Mouse (Mus musculus) forebrain, postnatal 0 days (tissue): Measurements from ENCODE around the gene Pkd1l1. TPM values are rescaled to one million over a fixed set of nuclear protein-coding genes. Genes with fewer than 3 reads are reported as not detected.

Experiments
- ATAC-seq: fragments of 200-750 bp; cut with Nextera tagmentation; 2 replicates; pipeline ENCODE4 v1.8.0; 2017; ENCODE audit warnings: mild to moderate bottlenecking, moderate library complexity
- DNase-seq: peaks from one replicate; pipeline ENCODE4 v3.0.0-alpha.2; 2015
- H3K27ac ChIP-seq: fragments of 300-500 bp; sonication (generic); 2 replicates; pipeline ENCODE4 v1.5.1; 2014; ENCODE audit warnings: low read depth, mild to moderate bottlenecking, antibody characterized with exemption, low read length, moderate library complexity, mixed read lengths
- H3K27me3 ChIP-seq: fragments of 300-500 bp; sonication (generic); 2 replicates; pipeline ENCODE4 v1.6.1; 2014; ENCODE audit warnings: mild to moderate bottlenecking, low read length, mixed read lengths; ENCODE audit not compliant: insufficient read depth
- H3K36me3 ChIP-seq: fragments of 300-500 bp; sonication (generic); 2 replicates; pipeline ENCODE4 v1.6.1; 2014; ENCODE audit warnings: mild to moderate bottlenecking, moderate library complexity; ENCODE audit not compliant: insufficient read depth
- H3K4me1 ChIP-seq: fragments of 300-500 bp; sonication (generic); 2 replicates; pipeline ENCODE4 v1.6.1; 2014; ENCODE audit warnings: antibody characterized with exemption; ENCODE audit not compliant: insufficient read depth
- H3K4me2 ChIP-seq: fragments of 300-500 bp; sonication (generic); 2 replicates; pipeline ENCODE4 v1.6.1; 2014; ENCODE audit warnings: low read depth, mild to moderate bottlenecking, moderate library complexity
- H3K4me3 ChIP-seq: fragments of 300-500 bp; sonication (generic); 2 replicates; pipeline ENCODE4 v1.5.1; 2014; ENCODE audit warnings: low read depth, low read length, mixed read lengths
- H3K9ac ChIP-seq: fragments of 300-500 bp; sonication (generic); 2 replicates; pipeline ENCODE4 v1.6.1; 2014; ENCODE audit warnings: mild to moderate bottlenecking
- H3K9me3 ChIP-seq: fragments of 300-500 bp; sonication (generic); 2 replicates; pipeline ENCODE4 v1.6.1; 2016; ENCODE audit warnings: low read length
- CTCF ChIP-seq: sonication (generic); IDR thresholded peaks from 2 replicates; pipeline ENCODE4 v1.5.1; 2016; ENCODE audit warnings: antibody characterized with exemption, control low read depth, low read depth
- WGBS: fragments of 180-500 bp; shearing (Covaris S2); extraction: QIAGEN DNeasy Blood & Tissue Kit; methylation state at CpG from one replicate; pipeline ENCODE4 v1.1.7; 2014; 5-methylcytosine and 5-hydroxymethylcytosine counted together
- polyA plus RNA-seq: library from polyadenylated mRNA; unstranded; fragments of >200 nt; fragmentation: Nextera tagmentation; extraction: Ambion mirVana; gene quantifications from 2 replicates; pipeline ENCODE4 v1.2.1, GENCODE M21; 2015
- total RNA-seq: library from RNA; depleted of rRNA; stranded (reverse); fragments of >200 nt; gene quantifications from 2 replicates; pipeline ENCODE4 v1.2.3, GENCODE M21; 2014

Pkd1l1 gene
- total and polyA plus RNA-seq, 2 experiments from 2014 or later: 0.19 to 0.33 TPM

DNA sequence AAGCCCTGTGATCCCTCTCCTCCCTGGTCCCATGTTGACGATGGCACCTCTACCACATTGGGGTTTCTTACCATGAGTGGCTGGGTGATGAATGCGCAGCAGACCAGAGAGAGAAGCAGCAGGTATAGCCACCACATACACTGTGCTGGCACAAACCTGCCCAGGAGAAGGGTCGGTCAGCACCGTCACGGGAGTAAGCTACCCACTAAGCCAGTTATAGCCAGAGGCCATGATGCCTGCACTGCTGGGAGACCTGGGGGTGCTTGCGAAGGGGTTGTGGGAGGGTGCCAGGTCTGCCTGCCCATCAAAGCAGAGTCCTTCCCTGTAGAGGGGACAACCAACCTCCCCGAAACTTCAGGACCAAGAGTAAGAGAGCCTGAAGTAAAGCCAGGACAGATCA lies 107.0 kb downstream of the Pkd1l1 start:
- TF ChIP-seq CTCF: no peak
- no peak for ATAC-seq
- no peak overlapping the region for H3K4me3 ChIP-seq

DNA sequence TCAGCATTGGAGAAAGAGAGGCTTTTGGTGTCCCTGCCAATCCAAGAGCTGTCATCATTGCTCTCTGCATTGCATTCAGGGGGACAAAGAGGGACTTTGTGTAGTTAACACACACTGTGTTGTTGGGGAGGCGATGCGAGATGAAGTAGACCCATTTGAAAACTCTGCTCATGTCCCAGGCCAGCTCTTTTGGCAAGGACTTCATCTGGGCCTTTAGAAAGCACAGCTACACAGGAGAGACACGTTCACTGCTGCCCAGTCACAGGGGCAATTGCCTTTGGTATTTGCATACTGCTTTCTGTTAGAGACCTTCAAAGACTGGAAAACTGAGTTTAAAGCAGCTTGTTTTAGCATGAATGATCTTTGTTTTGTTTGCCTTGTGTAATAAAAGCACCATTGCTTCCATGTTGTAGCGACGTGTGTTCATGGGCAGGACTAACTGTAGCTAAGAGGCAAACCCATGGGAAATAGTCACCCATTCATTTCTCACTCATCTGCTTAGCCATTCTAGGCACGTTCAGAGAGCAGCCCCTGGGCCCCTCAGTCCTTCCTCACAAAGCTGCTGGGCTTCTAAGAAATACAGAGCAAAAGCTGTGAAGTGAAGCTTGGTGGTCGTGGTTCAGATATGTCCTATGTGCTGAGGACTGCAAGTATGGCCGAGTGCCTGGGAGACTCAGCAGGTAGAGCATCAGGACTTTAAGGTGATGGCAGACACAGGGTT lies 109.0 kb downstream of the Pkd1l1 start:
- no peak overlapping the region for H3K4me2 ChIP-seq
- peak; percentile 93 for ATAC-seq
- WGBS: 26% methylated on average over 8 of the region's 8 CpGs
- H3K9me3 ChIP-seq: no peaks in the 10 kb centered on the region
- no peak for TF ChIP-seq CTCF
- peak overlapping the region; percentile 67 for H3K27ac ChIP-seq
- H3K27me3 ChIP-seq: no peaks in the 10 kb centered on the region
- H3K4me1 ChIP-seq: no peaks in the 10 kb centered on the region
- H3K36me3 ChIP-seq: no peaks in the 10 kb centered on the region
- H3K4me3 ChIP-seq: no peak overlapping the region
- peak; percentile 73 for DNase-seq
- no peak overlapping the region; the same call in 1 of the 2 replicates for H3K9ac ChIP-seq

More for the DNA sequence above, 107.0 kb downstream of the Pkd1l1 start:
- no peak for DNase-seq
- Histone ChIP-seq H3K27me3 (no peaks in the 10 kb centered on the region), H3K9ac (no peak overlapping the region), H3K4me2 (no peak overlapping the region), H3K4me1 (no peaks in the 10 kb centered on the region), H3K27ac (no peak overlapping the region), H3K9me3 (no peaks in the 10 kb centered on the region), H3K36me3 (no peaks in the 10 kb centered on the region)
- 95% methylated on average over 7 of the region's 7 CpGs for WGBS

DNA sequence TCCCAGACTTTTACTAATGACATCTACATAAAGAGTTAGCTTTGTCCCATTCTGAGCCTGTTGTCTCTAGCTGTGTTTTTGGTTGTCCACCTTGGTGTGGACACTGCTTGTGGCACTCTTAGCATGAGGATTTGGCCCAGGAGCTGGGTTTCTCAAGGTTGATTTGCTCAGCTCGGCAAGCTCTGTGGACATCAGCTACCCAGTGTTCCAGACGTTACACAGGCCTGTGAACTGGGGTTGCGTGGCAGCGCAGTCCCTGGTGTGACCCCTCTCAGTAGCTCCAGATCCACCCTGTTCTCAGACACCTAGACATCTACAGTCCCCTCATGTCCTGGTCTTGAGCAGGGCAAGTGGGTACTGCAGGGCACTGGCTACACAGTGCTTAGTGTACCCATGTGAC lies 110.6 kb downstream of the Pkd1l1 start:
- no peak for ATAC-seq
- no peak overlapping the region for H3K4me2 ChIP-seq
- no peaks in the 10 kb centered on the region for H3K4me1 ChIP-seq
- H3K4me3 ChIP-seq: no peak overlapping the region
- H3K9me3 ChIP-seq: no peaks in the 10 kb centered on the region
- no peak overlapping the region for H3K9ac ChIP-seq
- H3K27me3 ChIP-seq: no peaks in the 10 kb centered on the region
- TF ChIP-seq CTCF: no peak
- DNase-seq: no peak
- H3K36me3 ChIP-seq: no peaks in the 10 kb centered on the region
- H3K27ac ChIP-seq: no peak overlapping the region
- WGBS: 91% methylated on average over 4 of the region's 4 CpGs

DNA sequence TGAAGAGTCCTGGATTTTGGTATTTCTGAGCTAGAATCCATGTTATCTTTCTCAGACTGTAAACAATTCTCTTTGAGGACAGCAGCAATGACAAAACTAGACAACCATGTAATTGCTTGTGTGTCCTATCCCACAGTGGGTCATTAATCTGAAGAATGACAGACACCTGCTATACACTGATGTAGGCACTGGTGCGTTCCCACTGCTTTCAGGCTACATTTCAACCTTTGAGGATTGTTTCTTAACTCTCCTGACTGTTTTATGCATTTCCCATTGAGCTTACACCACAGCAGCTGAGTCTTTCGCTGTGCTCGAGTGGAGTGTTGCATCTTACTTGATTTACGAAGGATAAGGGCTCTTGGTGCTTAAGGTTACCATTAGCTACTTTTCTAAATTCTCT lies 111.1 kb downstream of the Pkd1l1 start:
- 75% methylated on average over 4 of the region's 4 CpGs for WGBS
- Histone ChIP-seq H3K4me3 (no peak overlapping the region), H3K4me1 (no peaks in the 10 kb centered on the region), H3K27me3 (no peaks in the 10 kb centered on the region), H3K27ac (no peak overlapping the region), H3K36me3 (no peaks in the 10 kb centered on the region), H3K9ac (no peak overlapping the region), H3K4me2 (no peak overlapping the region), H3K9me3 (no peaks in the 10 kb centered on the region)
- DNase-seq (no peak), ATAC-seq (no peak)
- no peak for TF ChIP-seq CTCF

DNA sequence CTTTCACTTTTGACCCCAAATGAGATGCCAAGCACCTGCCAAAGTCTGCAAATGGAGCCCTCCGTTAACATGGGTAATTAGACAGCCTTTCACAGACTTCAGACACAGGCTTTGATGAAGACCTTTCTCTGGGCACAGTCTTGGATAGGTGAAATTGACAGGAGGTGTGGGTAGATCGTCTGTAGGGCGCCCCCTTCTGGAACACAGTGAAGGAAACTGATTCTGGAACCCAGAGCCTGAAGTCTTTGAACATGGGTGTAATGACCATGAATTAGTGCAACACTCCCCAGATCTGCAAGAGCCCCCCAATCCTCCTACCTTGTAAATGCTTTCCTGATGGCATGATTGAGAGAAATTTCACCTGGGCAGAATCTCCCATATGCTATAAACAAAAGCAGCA lies 112.2 kb downstream of the Pkd1l1 start:
- ATAC-seq (no peak), DNase-seq (no peak)
- no peak overlapping the region for H3K27ac ChIP-seq
- H3K36me3 ChIP-seq: no peaks in the 10 kb centered on the region
- no peak overlapping the region for H3K9ac ChIP-seq
- no peaks in the 10 kb centered on the region for H3K9me3 ChIP-seq
- no peaks in the 10 kb centered on the region for H3K4me1 ChIP-seq
- no peak overlapping the region for H3K4me2 ChIP-seq
- no peaks in the 10 kb centered on the region for H3K27me3 ChIP-seq
- WGBS: 13% methylated on average over 3 of the region's 3 CpGs
- no peak overlapping the region for H3K4me3 ChIP-seq
- TF ChIP-seq CTCF: no peak

DNA sequence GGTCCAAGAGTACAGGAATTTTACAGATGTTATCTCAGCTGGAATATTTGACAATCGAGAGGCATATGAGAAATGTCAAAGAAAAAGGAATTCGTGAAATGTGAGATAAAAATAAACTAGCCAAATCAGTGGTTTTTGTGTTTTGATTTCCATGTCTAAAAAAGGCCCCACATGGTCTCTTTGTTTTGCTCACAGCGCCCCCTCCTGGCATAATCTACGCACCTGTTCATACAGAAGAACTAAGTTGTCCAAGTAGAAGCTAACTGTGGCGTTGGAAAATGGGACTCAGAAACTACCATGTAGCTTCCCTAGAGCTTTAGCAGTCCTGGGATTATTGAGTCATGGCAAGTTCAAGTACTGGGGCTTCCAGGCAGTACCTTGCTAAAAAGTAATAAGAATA lies 113.2 kb downstream of the Pkd1l1 start:
- H3K27me3 ChIP-seq: no peaks in the 10 kb centered on the region
- DNase-seq (peak; percentile 58), ATAC-seq (no peak)
- H3K36me3 ChIP-seq: no peaks in the 10 kb centered on the region
- no peak overlapping the region for H3K9ac ChIP-seq
- H3K9me3 ChIP-seq: no peaks in the 10 kb centered on the region
- peak; percentile 55 for TF ChIP-seq CTCF
- no peak overlapping the region for H3K27ac ChIP-seq
- no peak overlapping the region for H3K4me3 ChIP-seq
- no peak overlapping the region for H3K4me2 ChIP-seq
- WGBS: 33% methylated on average over 5 of the region's 5 CpGs
- H3K4me1 ChIP-seq: no peaks in the 10 kb centered on the region

DNA sequence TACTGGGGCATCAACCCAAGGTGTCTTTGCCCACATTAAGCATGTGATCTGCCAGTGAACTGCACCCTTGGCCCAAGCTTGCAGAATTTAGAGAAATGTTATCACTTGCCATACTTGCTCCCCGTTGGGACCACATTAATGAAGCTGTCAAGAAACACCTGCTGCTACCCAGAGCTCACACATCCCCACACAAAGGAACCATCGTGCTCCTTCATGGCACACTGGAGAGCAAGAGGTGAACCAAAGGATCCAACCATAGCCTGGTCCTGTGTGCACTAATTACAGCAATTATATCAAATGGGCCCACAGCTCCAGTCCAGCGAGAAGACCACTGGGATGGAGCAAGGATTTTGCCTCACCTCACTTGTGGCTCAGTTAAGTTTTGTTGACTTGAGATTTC lies 114.0 kb downstream of the Pkd1l1 start:
- no peak overlapping the region for H3K9ac ChIP-seq
- 45% methylated on average over 3 of the region's 3 CpGs for WGBS
- H3K4me2 ChIP-seq: no peak overlapping the region
- no peak for TF ChIP-seq CTCF
- H3K4me3 ChIP-seq: no peak overlapping the region
- H3K27me3 ChIP-seq: no peaks in the 10 kb centered on the region
- no peaks in the 10 kb centered on the region for H3K9me3 ChIP-seq
- DNase-seq (no peak), ATAC-seq (no peak)
- no peaks in the 10 kb centered on the region for H3K4me1 ChIP-seq
- no peak overlapping the region for H3K27ac ChIP-seq
- no peaks in the 10 kb centered on the region for H3K36me3 ChIP-seq
